Mouse (Mus musculus) spleen, embryonic (tissue): Measurements from ENCODE around the gene Nbr1.
"Not testable (repeated sequence)": the region's sequence is repeated elsewhere in the genome, so short reads cannot be mapped to it uniquely, and the experiment has no call there.

ENCODE experiments used
- CTCF ChIA-PET: fragments of 350-600 bp; sonication (Branson Sonifier 250); formaldehyde crosslinking; loops from one replicate; lab custom pipeline; 2022; lab: Charles Lee

The Nbr1 gene

GRCm38 (mm10) chr11:101618596-101618995 is 66.6 kb downstream of the Nbr1 start:
- CTCF ChIA-PET: no interaction called here

GRCm38 (mm10) chr11:101620022-101620655 is 68.2 kb downstream of the Nbr1 start:
- CTCF ChIA-PET: not testable (repeated sequence)

DNA sequence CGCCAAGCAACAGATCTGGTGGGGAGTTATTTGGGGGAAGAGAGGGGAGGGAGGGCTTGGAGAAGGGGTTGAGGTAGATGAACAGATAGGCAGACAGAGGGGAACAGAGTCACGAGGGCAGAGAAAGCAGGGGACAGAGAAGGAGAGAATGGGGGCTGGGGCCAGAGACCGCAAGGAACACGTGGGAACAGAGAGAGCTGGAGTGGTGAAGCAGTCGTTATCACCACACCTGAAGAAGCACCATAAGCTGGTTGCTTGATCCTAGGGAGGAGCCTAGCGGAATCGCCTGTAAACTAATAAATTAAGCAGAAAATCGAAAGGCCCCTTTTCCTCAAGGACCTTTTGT is 74.7 kb downstream of the Nbr1 start:
- CTCF ChIA-PET: no interaction called here

- CTCF ChIA-PET: interaction anchor here (0.6 to 0.7 kb wide), 2 partner anchors 13 to 43 kb away, joined by 3 to 4 read pairs; no protein-coding TSS in a partner anchor
Observed at GRCm38 (mm10) chr11:101626995-101627856, 75.3 kb downstream of the Nbr1 start, which contains the start of gene Rdm1. TSS of gene Rdm1 (plus strand) at chr11:101627195.

DNA sequence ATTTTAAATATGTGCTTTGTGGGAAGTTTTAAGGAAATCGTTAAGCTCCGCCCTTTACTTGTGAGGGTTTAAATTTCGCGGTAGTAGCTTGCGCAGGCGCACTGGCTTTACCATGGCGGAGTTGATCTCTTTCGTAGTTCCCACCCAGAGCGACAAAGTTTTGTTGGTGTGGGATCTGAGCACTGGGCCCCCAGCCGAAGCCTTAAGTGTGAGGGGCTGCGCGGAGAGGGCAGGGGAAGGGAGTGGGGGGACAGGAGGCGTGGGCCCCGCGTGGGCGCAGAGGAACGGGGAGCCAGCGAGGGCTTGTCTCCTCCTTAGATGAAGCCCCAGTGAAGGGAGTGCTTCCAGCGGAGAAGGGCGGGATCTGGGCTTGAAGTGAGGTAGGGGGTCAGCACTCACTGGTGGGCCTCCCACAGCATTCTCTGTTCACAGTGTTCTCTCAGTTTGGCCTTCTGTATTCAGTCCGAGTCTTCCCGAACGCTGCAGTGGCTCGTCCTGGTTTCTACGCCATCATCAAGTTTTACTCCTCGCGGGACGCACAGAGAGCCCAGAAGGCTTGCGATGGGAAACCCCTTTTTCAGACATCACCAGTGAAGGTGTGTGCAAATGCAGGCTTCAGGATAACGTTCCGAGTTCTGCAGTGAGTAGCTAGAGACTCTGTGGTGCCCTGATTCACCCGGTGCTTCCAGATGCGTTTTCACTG is 76.1 kb downstream of the Nbr1 start:
- CTCF ChIA-PET: interaction anchor here (0.6 to 0.7 kb wide), 3 partner anchors 12 to 44 kb away, joined by 4 to 5 read pairs (median 4); no protein-coding TSS in a partner anchor

DNA sequence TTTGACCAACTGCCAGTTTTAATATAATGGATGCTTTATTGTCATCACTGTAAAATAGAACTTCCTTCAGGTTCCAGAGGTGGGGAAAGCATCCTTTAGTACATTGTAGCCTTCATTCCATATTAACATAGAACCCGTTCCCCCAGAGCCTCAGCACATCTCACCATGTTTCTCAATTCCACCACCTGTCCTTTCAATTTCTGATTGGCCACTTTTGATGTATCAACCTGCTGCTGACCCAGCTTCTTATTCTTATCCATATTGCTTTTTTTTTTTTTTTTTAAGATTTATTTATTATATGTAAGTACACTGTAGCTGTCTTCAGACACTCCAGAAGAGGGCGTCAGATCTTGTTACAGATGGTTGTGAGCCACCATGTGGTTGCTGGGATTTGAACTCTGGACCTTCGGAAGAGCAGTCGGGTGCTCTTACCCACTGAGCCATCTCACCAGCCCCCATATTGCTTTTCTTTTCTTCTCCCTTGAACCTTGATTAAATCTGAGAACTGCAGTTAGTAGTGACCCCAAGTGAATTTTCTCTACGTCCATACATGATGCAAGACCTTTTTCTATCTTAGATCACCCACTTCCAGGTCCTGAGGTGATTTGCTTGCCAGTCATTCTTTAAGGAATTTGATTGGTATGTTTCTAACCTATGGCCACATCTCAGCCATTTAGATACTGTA is 76.9 kb downstream of the Nbr1 start:
- CTCF ChIA-PET: interaction anchor here (0.6 kb wide), 2 partner anchors 11 to 29 kb away, joined by 4 to 5 read pairs; no protein-coding TSS in a partner anchor
